Mouse (Mus musculus): ENCODE measurements at regions not wholly inside any gene's neighbourhood (a gene's known extent, or its start where the extent isn't known, plus 50 kb on each side); places are given as distances from the start of the nearest gene placed in this dataset.
"Not testable (repeated sequence)": the region's sequence is repeated elsewhere in the genome, so short reads cannot be mapped to it uniquely, and the experiment has no call there.

GRCm38 (mm10) chr17:91733927-91734324 lies 641.1 kb upstream of the Nrxn1 start:
- DNase-seq = peak; percentile 38 to 63

GRCm38 (mm10) chr17:91733174-91733926 lies 640.5 kb upstream of the Nrxn1 start:
- DNase-seq = no peak

- no peak for DNase-seq
Observed at GRCm38 (mm10) chr17:91710412-91710811, 617.5 kb upstream of the Nrxn1 start.

GRCm38 (mm10) chr17:91691063-91691462 lies 598.2 kb upstream of the Nrxn1 start:
- no peak for DNase-seq

GRCm38 (mm10) chr17:91657449-91657848 lies 564.6 kb upstream of the Nrxn1 start:
- DNase-seq = no peak

- DNase-seq = no peak
Observed at GRCm38 (mm10) chr17:91657036-91657435, 564.2 kb upstream of the Nrxn1 start.

- no peak for DNase-seq
Observed at GRCm38 (mm10) chr17:91631915-91632314, 539.0 kb upstream of the Nrxn1 start.

GRCm38 (mm10) chr17:91614175-91614574 lies 521.3 kb upstream of the Nrxn1 start:
- not testable (repeated sequence) for DNase-seq

- DNase-seq = no peak
Observed at GRCm38 (mm10) chr17:91589120-91589519, 496.2 kb upstream of the Nrxn1 start.

GRCm38 (mm10) chr17:91551058-91551691 lies 458.3 kb upstream of the Nrxn1 start:
- DNase-seq = not testable (repeated sequence)

- DNase-seq = no peak
Observed at GRCm38 (mm10) chr17:91531488-91531887, 438.6 kb upstream of the Nrxn1 start.

GRCm38 (mm10) chr17:91517256-91517655 lies 424.4 kb upstream of the Nrxn1 start:
- no peak for DNase-seq

Data from cerebellum, postnatal 36 days (tissue).